Mouse (Mus musculus) left cerebral cortex, postnatal 10 days (tissue): ENCODE data around the gene Hbq1a. TPM values are rescaled to one million over a fixed set of nuclear protein-coding genes. Genes with fewer than 3 reads are reported as not detected.

ENCODE experiments used
- DNase-seq, 2 experiments: peaks; one replicate each; pipeline ENCODE4 v3.0.0; 2021 to 2022; ENCODE audit warnings: low spot score in 2 of 2, mixed read lengths in 1 of 2; ENCODE audit errors: extremely low spot score in 1 of 2
- intact Hi-C: fragments of 180-260 bp; cut with DNase I; formaldehyde crosslinking; loops from one replicate; pipeline ENCODE4 v1.15.1; 2025
- total RNA-seq, 2 experiments: library from RNA; stranded (reverse); gene quantifications; 2 replicates each; pipeline ENCODE4 v1.2.3; 2021

The Hbq1a gene
- total RNA-seq, 2 experiments from 2014 or later, result 1.9 to 2.1 TPM

GRCm38 (mm10) chr11:32348433-32349283 is 48.8 kb downstream of the Hbq1a start:
- DNase-seq, result no peak
- intact Hi-C loops, result loop anchor here (5.0 kb wide), 1 partner anchor 239 kb away; no protein-coding TSS in a partner anchor

DNA sequence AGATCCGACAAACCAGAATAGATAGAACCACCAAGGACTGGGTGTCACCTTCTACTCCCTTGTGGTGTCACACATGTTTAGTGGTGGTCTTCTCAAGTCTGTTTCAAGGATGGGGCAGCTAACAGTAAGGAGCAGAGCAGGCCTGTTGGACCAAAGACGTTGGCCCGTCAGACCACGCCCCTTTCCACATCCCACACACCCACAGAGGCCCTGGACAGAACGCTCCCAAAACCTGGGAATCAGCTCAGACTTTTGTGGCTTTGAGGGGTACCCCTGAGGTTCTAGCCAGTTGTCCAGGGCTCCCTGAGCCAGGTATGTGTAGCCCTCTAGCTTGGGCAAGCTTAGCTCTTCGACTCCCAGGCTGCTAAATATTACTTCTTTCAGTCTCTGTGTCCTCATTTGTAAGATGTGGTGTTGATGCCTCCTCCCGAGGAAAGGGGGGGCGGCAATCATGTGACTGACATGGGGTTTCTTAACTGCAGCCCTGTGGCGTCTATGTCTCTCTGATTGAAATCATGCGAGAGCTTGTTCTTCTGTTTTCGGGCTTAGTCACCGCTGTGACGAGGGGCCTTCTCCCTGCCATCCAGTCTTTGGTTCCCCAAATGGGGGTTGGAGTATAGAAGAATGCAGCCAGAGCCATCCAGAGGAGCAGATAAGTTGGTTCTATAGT is 49.5 kb downstream of the Hbq1a start:
- no peak for DNase-seq
- intact Hi-C loops, result loop anchor here (5.0 kb wide), 1 partner anchor 238 kb away; no protein-coding TSS in a partner anchor

Other genes starting within 250 kb of the Hbq1a start
- not detected for gene Il9r, start 99.8 kb upstream of the Hbq1a start, total RNA-seq
- 10 to 100 TPM; 25.9 to 28.4 TPM for gene Snrnp25, start 94.7 kb upstream of the Hbq1a start, total RNA-seq
- gene Rhbdf1, start 77.8 kb upstream of the Hbq1a start, total RNA-seq, result 10 to 100 TPM; 16.4 to 21.8 TPM
- 10 to 100 TPM; 18.7 to 19.8 TPM for gene Mpg, start 73.6 kb upstream of the Hbq1a start, total RNA-seq
- 10 to 100 TPM; 55.9 to 60.0 TPM for gene Nprl3, start 32.4 kb upstream of the Hbq1a start, total RNA-seq
- not detected for gene Hba-x, start 23.7 kb upstream of the Hbq1a start, total RNA-seq
- 100 to 1,000 TPM; 406 to 790 TPM for gene Hba-a1, start 16.6 kb upstream of the Hbq1a start, total RNA-seq
- 1 to 10 TPM; 2.9 to 3.3 TPM for gene Hbq1b, start 13.1 kb upstream of the Hbq1a start, total RNA-seq
- 100 to 1,000 TPM; 384 to 756 TPM for gene Hba-a2, start 3.6 kb upstream of the Hbq1a start, total RNA-seq
- gene Sh3pxd2b, start 47.8 kb downstream of the Hbq1a start, total RNA-seq, result 10 to 100 TPM; 28.2 to 31.9 TPM
- 10 to 100 TPM; 46.9 to 54.9 TPM for gene Ubtd2, start 155.3 kb downstream of the Hbq1a start, total RNA-seq
- not detected for gene Efcab9, start 232.0 kb downstream of the Hbq1a start, total RNA-seq
- gene Stk10, start 233.2 kb downstream of the Hbq1a start, total RNA-seq, result 1 to 10 TPM; 6.4 to 7.5 TPM